Mouse (Mus musculus) megakaryocyte progenitor cell, adult 5-6 weeks (primary cell): ENCODE measurements at regions not wholly inside any gene's neighbourhood (a gene's known extent, or its start where the extent isn't known, plus 50 kb on each side); places are given as distances from the start of the nearest gene placed in this dataset.
"Not testable (repeated sequence)": the region's sequence is repeated elsewhere in the genome, so short reads cannot be mapped to it uniquely, and the experiment has no call there.

Experiments
- ATAC-seq: replicated peaks from 2 replicates; pipeline ENCODE4 v1.8.0; 2016; ENCODE audit warnings: mild to moderate bottlenecking, moderate TSS enrichment, inconsistent platforms; ENCODE audit not compliant: poor library complexity

- no peak for ATAC-seq
These were observed 209.5 kb downstream of the Sorl1 start for GRCm38 (mm10) chr9:41914611-41915010.

- no peak for ATAC-seq
These were observed 210.2 kb downstream of the Sorl1 start for GRCm38 (mm10) chr9:41913911-41914310.

GRCm38 (mm10) chr9:41912482-41912881, 211.6 kb downstream of the Sorl1 start:
- no peak for ATAC-seq

- no peak for ATAC-seq
These were observed 223.5 kb downstream of the Sorl1 start for GRCm38 (mm10) chr9:41900606-41900974.

GRCm38 (mm10) chr9:41899766-41900605, 224.1 kb downstream of the Sorl1 start:
- ATAC-seq: no peak

GRCm38 (mm10) chr9:41895106-41895505, 229.0 kb downstream of the Sorl1 start:
- ATAC-seq: no peak

GRCm38 (mm10) chr9:41892841-41893240, 231.3 kb downstream of the Sorl1 start:
- ATAC-seq: no peak

GRCm38 (mm10) chr9:41891206-41891605, 232.9 kb downstream of the Sorl1 start:
- ATAC-seq: no peak

GRCm38 (mm10) chr9:41890273-41891141, 233.6 kb downstream of the Sorl1 start:
- ATAC-seq: 0 out of 2 replicates have a peak, but pooled peaks have one; percentile 17

GRCm38 (mm10) chr9:41889568-41890272, 234.4 kb downstream of the Sorl1 start:
- ATAC-seq: no peak

- ATAC-seq: no peak
These were observed 235.4 kb downstream of the Sorl1 start for GRCm38 (mm10) chr9:41888616-41889150.

- ATAC-seq: not testable (repeated sequence)
These were observed 237.6 kb downstream of the Sorl1 start for GRCm38 (mm10) chr9:41886456-41886855.

GRCm38 (mm10) chr9:41880457-41880856, 243.6 kb downstream of the Sorl1 start:
- ATAC-seq: no peak

GRCm38 (mm10) chr9:41879080-41879479, 245.0 kb downstream of the Sorl1 start:
- no peak for ATAC-seq

- ATAC-seq: no peak
These were observed 263.0 kb downstream of the Sorl1 start for GRCm38 (mm10) chr9:41861136-41861535.

- ATAC-seq: no peak
These were observed 263.4 kb downstream of the Sorl1 start for GRCm38 (mm10) chr9:41860681-41861080.

- ATAC-seq: no peak
These were observed 264.3 kb downstream of the Sorl1 start for GRCm38 (mm10) chr9:41859780-41860179.

- no peak for ATAC-seq
These were observed 272.0 kb downstream of the Sorl1 start for GRCm38 (mm10) chr9:41852099-41852498.

- no peak for ATAC-seq
These were observed 274.3 kb downstream of the Sorl1 start for GRCm38 (mm10) chr9:41849628-41850326.

GRCm38 (mm10) chr9:41844616-41845015, 279.5 kb downstream of the Sorl1 start:
- ATAC-seq: no peak
